Mouse (Mus musculus) cerebellum, adult 2 months (tissue): ENCODE results near the gene Gbp5. TPM values are rescaled to one million over a fixed set of nuclear protein-coding genes. Genes with fewer than 3 reads are reported as not detected.
A peak's percentile ranks its signal among the peaks of the same experiment; 100 is the strongest.
"Not testable (repeated sequence)": the region's sequence is repeated elsewhere in the genome, so short reads cannot be mapped to it uniquely, and the experiment has no call there.

Source experiments
- DNase-seq, 2 experiments: peaks; one replicate each; pipeline ENCODE4 v3.0.0; 2021
- H3K27ac ChIP-seq: fragments of 200-500 bp; 2 replicates; pipeline ENCODE4 v1.5.1; 2012; ENCODE audit warnings: low read length, control low read depth, inconsistent platforms; ENCODE audit not compliant: insufficient read depth
- H3K27me3 ChIP-seq: fragments of 200-500 bp; 2 replicates; pipeline ENCODE4 v1.6.1; 2012; ENCODE audit warnings: inconsistent platforms, mild to moderate bottlenecking, low read length, moderate library complexity; ENCODE audit not compliant: control insufficient read depth, insufficient read depth
- H3K4me1 ChIP-seq: fragments of 200-500 bp; 2 replicates; pipeline ENCODE4 v1.6.1; 2011; ENCODE audit warnings: low read length; ENCODE audit not compliant: control insufficient read depth, insufficient read depth
- H3K4me3 ChIP-seq: fragments of 200-500 bp; replicated peaks from 2 replicates; pipeline ENCODE3; 2011; ENCODE audit warnings: mild to moderate bottlenecking, low read depth, low read length, control low read depth; ENCODE audit not compliant: insufficient read depth
- CTCF ChIP-seq: fragments of 200-500 bp; IDR thresholded peaks from 2 replicates; pipeline ENCODE4 v1.5.1; 2011; ENCODE audit warnings: low read depth, mild to moderate bottlenecking, control low read depth, low read length, moderate library complexity, borderline replicate concordance; ENCODE audit not compliant: insufficient read depth
- POLR2A ChIP-seq: fragments of 200-500 bp; IDR thresholded peaks from 2 replicates; pipeline ENCODE4 v1.6.1; 2011; ENCODE audit warnings: low read length, control low read depth, borderline replicate concordance; ENCODE audit not compliant: insufficient read depth
- WGBS: fragments of 180-500 bp; shearing (Covaris S2); methylation state at CpG from one replicate; pipeline ENCODE4 v1.1.7; 2018; 5-methylcytosine and 5-hydroxymethylcytosine counted together
- polyA plus RNA-seq: library from polyadenylated mRNA; depleted of rRNA; stranded (reverse); fragments of >200 nt; gene quantifications from 2 replicates; pipeline ENCODE4 v1.2.3, GENCODE M21; 2012

Gene Gbp5
- polyA plus RNA-seq, 1 experiment, result 2.4 TPM

- TF ChIP-seq CTCF (no peak), POLR2A (no peak)
- Histone ChIP-seq H3K27me3 (no peaks in the 10 kb centered on the region; the same call in 1 of the 2 replicates), H3K4me1 (no peaks in the 10 kb centered on the region; the same call in 1 of the 2 replicates), H3K27ac (no peak overlapping the region), H3K4me3 (no peak overlapping the region)
- DNase-seq, result no peak
- 35% methylated on average over 2 of the region's 2 CpGs for WGBS
These were observed 35.8 kb downstream of the Gbp5 start for GRCm38 (mm10) chr3:142529597-142529996.

DNA sequence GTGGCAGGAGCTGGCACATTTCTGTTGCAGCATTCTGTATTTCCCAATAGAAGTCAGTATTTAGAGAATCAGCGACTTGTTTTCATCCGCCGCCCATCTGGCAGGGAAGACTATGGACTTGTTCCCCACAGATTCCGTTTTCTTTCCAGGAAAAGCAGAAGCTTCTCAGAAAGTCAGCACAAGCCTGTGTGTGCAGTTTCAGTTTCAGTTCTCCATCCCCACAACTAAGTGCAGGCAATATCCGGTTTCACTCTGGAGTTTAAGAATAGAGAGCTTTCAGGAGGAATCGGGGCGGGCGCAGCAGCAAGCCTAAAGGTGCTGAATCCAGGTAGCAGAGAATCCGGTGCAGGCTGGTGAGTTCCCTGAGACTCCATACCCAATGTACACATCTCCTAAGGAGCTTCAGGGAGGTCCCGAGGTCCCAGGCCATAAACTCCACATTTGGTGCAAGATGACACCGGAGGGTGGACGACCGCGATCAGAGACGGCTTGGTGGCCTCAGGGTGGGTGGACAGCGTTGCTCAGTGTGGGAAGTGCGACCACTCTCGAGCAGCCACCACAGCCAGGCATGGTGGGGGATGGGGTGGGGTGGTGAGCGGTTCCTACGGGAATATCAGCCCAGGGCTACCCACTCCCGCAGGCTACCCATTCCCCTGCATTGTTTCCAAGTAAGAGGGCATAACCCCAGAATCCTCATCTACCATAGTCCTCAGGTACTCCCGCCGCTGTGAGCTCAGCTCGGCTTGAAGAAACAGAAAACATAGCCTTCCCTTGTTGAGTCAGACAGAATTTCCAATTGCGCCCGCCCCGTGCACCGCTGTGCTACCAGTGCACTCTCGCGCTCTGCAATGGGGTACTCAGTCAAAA, 36.5 kb downstream of the Gbp5 start, which contains the start of gene Gbp7:
Gene Gbp7 (plus strand): TSS at position 256 of the 867 bp plus-strand sequence.
- Histone ChIP-seq H3K4me1 (no peaks in the 10 kb centered on the region; the same call in 1 of the 2 replicates), H3K27ac (no peak within 1 kb of the TSS), H3K4me3 (peak within 1 kb of the TSS; percentile 62), H3K27me3 (no peaks in the 10 kb centered on the region; the same call in 1 of the 2 replicates)
- DNase-seq, result peak; percentile 20 to 22
- TF ChIP-seq POLR2A, result no peak
- no peak for TF ChIP-seq CTCF
- WGBS, result 2% methylated on average over 30 of the region's 30 CpGs

DNA sequence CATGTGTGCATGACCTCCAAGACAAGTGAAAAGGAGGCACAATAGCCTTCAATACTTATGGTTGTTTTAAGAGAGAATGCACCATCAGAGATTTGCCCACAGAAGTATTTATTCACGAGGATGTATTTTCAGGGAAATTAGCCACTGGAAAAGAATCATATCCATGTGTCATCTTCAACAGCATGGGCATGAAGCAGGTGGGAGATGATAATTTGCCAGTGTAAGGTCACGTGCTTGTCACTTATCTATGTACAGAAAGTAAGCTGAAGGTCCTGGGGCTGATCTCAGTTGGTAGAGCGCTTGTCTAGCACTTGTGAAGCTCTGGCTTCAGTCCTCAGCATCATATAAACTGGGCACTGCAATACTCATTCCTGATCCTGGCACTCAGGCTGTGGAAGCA, 37.8 kb downstream of the Gbp5 start:
- Histone ChIP-seq H3K4me3 (no peak overlapping the region), H3K4me1 (no peaks in the 10 kb centered on the region; the same call in 1 of the 2 replicates), H3K27ac (no peak overlapping the region), H3K27me3 (no peaks in the 10 kb centered on the region; the same call in 1 of the 2 replicates)
- 95% methylated on average over 3 of the region's 3 CpGs for WGBS
- TF ChIP-seq POLR2A (no peak), CTCF (no peak)
- no peak for DNase-seq

DNA sequence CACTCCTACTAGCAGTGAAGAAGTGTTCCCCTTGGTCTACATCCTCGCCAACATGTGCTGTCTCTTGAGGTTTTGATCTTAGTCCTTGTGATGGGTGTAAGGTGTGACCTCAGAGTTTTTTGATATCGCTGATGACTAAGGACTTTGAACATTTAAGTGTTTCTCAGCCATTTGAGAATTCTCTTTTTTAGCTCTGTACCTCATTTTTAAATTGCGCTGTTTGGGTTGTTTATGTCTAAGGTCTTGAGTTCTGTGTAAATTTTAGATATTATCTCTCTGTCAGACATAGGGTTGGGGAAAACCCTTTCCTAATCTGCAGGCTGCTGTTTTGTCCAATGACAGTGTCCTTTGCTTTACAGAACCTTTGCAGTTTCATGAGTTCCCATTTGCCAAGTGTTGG, 39.4 kb downstream of the Gbp5 start:
- no peak overlapping the region for H3K27ac ChIP-seq
- H3K4me1 ChIP-seq, result no peaks in the 10 kb centered on the region; the same call in 1 of the 2 replicates
- TF ChIP-seq CTCF (no peak), POLR2A (no peak)
- DNase-seq, result no peak
- WGBS, result 98% methylated on average over 3 of the region's 3 CpGs
- no peak overlapping the region for H3K4me3 ChIP-seq
- no peaks in the 10 kb centered on the region; the same call in 1 of the 2 replicates for H3K27me3 ChIP-seq

- no peaks in the 10 kb centered on the region; the same call in 1 of the 2 replicates for H3K27me3 ChIP-seq
- no peak for DNase-seq
- WGBS, result 83% methylated on average over 1 of the region's 1 CpGs
- no peak overlapping the region for H3K4me3 ChIP-seq
- H3K4me1 ChIP-seq, result no peaks in the 10 kb centered on the region
- no peak overlapping the region for H3K27ac ChIP-seq
- TF ChIP-seq CTCF, result no peak
- TF ChIP-seq POLR2A, result no peak
These were observed 41.9 kb downstream of the Gbp5 start for GRCm38 (mm10) chr3:142535667-142536066.

GRCm38 (mm10) chr3:142541391-142541790, 47.6 kb downstream of the Gbp5 start:
- H3K27me3 ChIP-seq, result no peaks in the 10 kb centered on the region
- WGBS, result 86% methylated on average over 6 of the region's 6 CpGs
- H3K4me1 ChIP-seq, result no peaks in the 10 kb centered on the region
- TF ChIP-seq POLR2A (no peak), CTCF (no peak)
- no peak overlapping the region for H3K4me3 ChIP-seq
- no peak overlapping the region for H3K27ac ChIP-seq
- DNase-seq, result no peak

GRCm38 (mm10) chr3:142542776-142543175, 49.0 kb downstream of the Gbp5 start:
- WGBS, result 25% methylated on average over 12 of the region's 12 CpGs
- H3K4me3 ChIP-seq, H3K27ac ChIP-seq, H3K27me3 ChIP-seq, H3K4me1 ChIP-seq: not testable (repeated sequence)
- DNase-seq, result peak; percentile 18 to 44

DNA sequence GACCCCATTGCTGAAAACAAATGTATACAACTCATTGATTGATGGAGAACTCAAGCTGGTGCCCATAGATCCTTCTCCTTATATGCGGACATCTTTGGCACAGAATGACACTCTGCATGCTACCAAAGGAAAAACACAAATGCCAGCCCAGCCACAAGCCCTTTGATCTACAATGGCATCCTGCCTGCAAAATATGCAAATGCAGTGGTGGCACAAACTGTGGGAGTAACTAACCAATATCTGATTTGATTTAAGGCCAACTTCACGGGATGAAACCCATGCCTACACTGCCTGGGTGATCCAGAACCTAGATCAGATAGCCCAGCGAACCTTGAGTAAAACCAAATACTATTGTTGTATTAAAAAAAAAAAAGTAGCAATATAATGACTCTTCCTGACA, 52.9 kb downstream of the Gbp5 start:
- no peaks in the 10 kb centered on the region for H3K4me1 ChIP-seq
- no peak overlapping the region for H3K27ac ChIP-seq
- TF ChIP-seq CTCF (no peak), POLR2A (no peak)
- no peak for DNase-seq
- no peak overlapping the region for H3K4me3 ChIP-seq
- WGBS, result 78% methylated on average over 3 of the region's 3 CpGs
- no peaks in the 10 kb centered on the region for H3K27me3 ChIP-seq
